Mouse (Mus musculus) midbrain, embryonic 14.5 days (tissue): ENCODE data around the gene Spata33. TPM values are rescaled to one million over a fixed set of nuclear protein-coding genes. Genes with fewer than 3 reads are reported as not detected.
"Not testable (repeated sequence)": the region's sequence is repeated elsewhere in the genome, so short reads cannot be mapped to it uniquely, and the experiment has no call there.

Experiments
- ATAC-seq: fragments of 200-750 bp; cut with Nextera tagmentation; 2 replicates; pipeline ENCODE4 v1.8.0; 2017; ENCODE audit warnings: moderate number of reproducible peaks, moderate library complexity; ENCODE audit not compliant: low FRiP score, low TSS enrichment
- DNase-seq: peaks from one replicate; pipeline ENCODE4 v3.0.0-alpha.2; 2015
- H3K27ac ChIP-seq: fragments of 300-500 bp; sonication (generic); replicated peaks from 2 replicates; pipeline ENCODE4 v1.5.1; 2014; ENCODE audit warnings: mild to moderate bottlenecking, low read depth, low read length, moderate library complexity
- H3K27me3 ChIP-seq: fragments of 300-500 bp; sonication (generic); 2 replicates; pipeline ENCODE4 v1.6.1; 2014; ENCODE audit warnings: low read length, control low read depth, mixed read lengths; ENCODE audit not compliant: control insufficient read depth, insufficient read depth
- H3K36me3 ChIP-seq: fragments of 300-500 bp; sonication (generic); 2 replicates; pipeline ENCODE4 v1.6.1; 2014; ENCODE audit warnings: low read length, control low read depth; ENCODE audit not compliant: control insufficient read depth, insufficient read depth
- H3K4me1 ChIP-seq: fragments of 300-500 bp; sonication (generic); 2 replicates; pipeline ENCODE4 v1.6.1; 2014; ENCODE audit warnings: mild to moderate bottlenecking, antibody characterized with exemption, low read length, control low read depth; ENCODE audit not compliant: control insufficient read depth, insufficient read depth
- H3K4me2 ChIP-seq: fragments of 300-500 bp; sonication (generic); 2 replicates; pipeline ENCODE4 v1.6.1; 2014; ENCODE audit warnings: mild to moderate bottlenecking, low read length, moderate library complexity
- H3K4me3 ChIP-seq: fragments of 300-500 bp; sonication (generic); replicated peaks from 2 replicates; pipeline ENCODE4 v1.5.1; 2014; ENCODE audit warnings: low read depth, low read length
- H3K9ac ChIP-seq: fragments of 300-500 bp; sonication (generic); replicated peaks from 2 replicates; pipeline ENCODE4 v1.6.1; 2014; ENCODE audit warnings: mild to moderate bottlenecking, low read length, moderate library complexity
- H3K9me3 ChIP-seq: fragments of 300-500 bp; sonication (generic); 2 replicates; pipeline ENCODE4 v1.6.1; 2016; ENCODE audit warnings: low read length, control low read depth, mixed read lengths; ENCODE audit not compliant: control insufficient read depth
- WGBS: fragments of 180-500 bp; shearing (Covaris S2); extraction: QIAGEN DNeasy Blood & Tissue Kit; methylation state at CpG from one replicate; pipeline ENCODE4 v1.1.7; 2014; 5-methylcytosine and 5-hydroxymethylcytosine counted together
- polyA plus RNA-seq: library from polyadenylated mRNA; unstranded; fragments of >200 nt; fragmentation: Nextera tagmentation; extraction: Ambion mirVana; gene quantifications from 2 replicates; pipeline ENCODE4 v1.2.1, GENCODE M21; 2014

Gene Spata33
- polyA plus RNA-seq, 1 experiment from 2014 or later, result 6.9 TPM

- not testable (repeated sequence) for ATAC-seq, H3K27me3 ChIP-seq, H3K27ac ChIP-seq, DNase-seq, H3K36me3 ChIP-seq, H3K4me3 ChIP-seq, H3K9me3 ChIP-seq, H3K4me2 ChIP-seq, H3K4me1 ChIP-seq, H3K9ac ChIP-seq
- WGBS, result 83% methylated on average over 5 of the region's 5 CpGs
Observed at GRCm38 (mm10) chr8:123197016-123197415, 15.6 kb upstream of the Spata33 start.

GRCm38 (mm10) chr8:123199864-123200263, 12.8 kb upstream of the Spata33 start:
- WGBS, result 72% methylated on average over 14 of the region's 14 CpGs
- no peak overlapping the region for H3K27ac ChIP-seq
- ATAC-seq, result no peak
- no peak for DNase-seq
- no peak overlapping the region for H3K4me2 ChIP-seq
- no peak overlapping the region for H3K9ac ChIP-seq
- H3K36me3 ChIP-seq, result peaks cover 5% of the 10 kb centered on the region; the same call in 1 of the 2 replicates
- no peaks in the 10 kb centered on the region for H3K9me3 ChIP-seq
- H3K4me1 ChIP-seq, result no peaks in the 10 kb centered on the region
- H3K27me3 ChIP-seq, result no peaks in the 10 kb centered on the region
- H3K4me3 ChIP-seq, result no peak overlapping the region

- Histone ChIP-seq H3K9me3 (no peaks in the 10 kb centered on the region), H3K9ac (no peak overlapping the region), H3K4me2 (no peak overlapping the region), H3K27me3 (no peaks in the 10 kb centered on the region), H3K4me3 (no peak overlapping the region), H3K36me3 (peaks cover 23% of the 10 kb centered on the region), H3K4me1 (no peaks in the 10 kb centered on the region), H3K27ac (no peak overlapping the region)
- DNase-seq, result peak; percentile 92
- no peak for ATAC-seq
- 25% methylated on average over 5 of the region's 5 CpGs for WGBS
Observed at GRCm38 (mm10) chr8:123202288-123202687, 10.3 kb upstream of the Spata33 start.

GRCm38 (mm10) chr8:123203571-123203970, 9.1 kb upstream of the Spata33 start:
- H3K4me1 ChIP-seq, result no peaks in the 10 kb centered on the region
- H3K4me2 ChIP-seq, result no peak overlapping the region
- H3K36me3 ChIP-seq, result peaks cover 36% of the 10 kb centered on the region
- ATAC-seq (no peak), DNase-seq (no peak)
- H3K27me3 ChIP-seq, result no peaks in the 10 kb centered on the region
- WGBS, result 86% methylated on average over 3 of the region's 3 CpGs
- no peak overlapping the region for H3K9ac ChIP-seq
- H3K27ac ChIP-seq, result no peak overlapping the region
- H3K4me3 ChIP-seq, result no peak overlapping the region
- no peaks in the 10 kb centered on the region for H3K9me3 ChIP-seq

GRCm38 (mm10) chr8:123211876-123212275, 756 bp upstream of the Spata33 start:
- peaks cover 33% of the 10 kb centered on the region for H3K36me3 ChIP-seq
- H3K4me1 ChIP-seq, result peaks cover 16% of the 10 kb centered on the region
- ATAC-seq, result no peak
- H3K9ac ChIP-seq, result peak overlapping the region; percentile 95
- peak overlapping the region; percentile 66 for H3K27ac ChIP-seq
- H3K4me2 ChIP-seq, result peak overlapping the region; percentile 93
- no peak for DNase-seq
- no peaks in the 10 kb centered on the region for H3K27me3 ChIP-seq
- peak overlapping the region; percentile 94 for H3K4me3 ChIP-seq
- H3K9me3 ChIP-seq, result no peaks in the 10 kb centered on the region
- 52% methylated on average over 10 of the region's 10 CpGs for WGBS

GRCm38 (mm10) chr8:123213118-123213772, 613 bp downstream of the Spata33 start:
- Histone ChIP-seq H3K9me3 (no peaks in the 10 kb centered on the region), H3K4me1 (peaks cover 16% of the 10 kb centered on the region), H3K36me3 (peaks cover 20% of the 10 kb centered on the region), H3K27me3 (no peaks in the 10 kb centered on the region), H3K9ac (peak overlapping the region; percentile 95), H3K4me3 (peak overlapping the region; percentile 94), H3K4me2 (peak overlapping the region; percentile 93), H3K27ac (peak overlapping the region; percentile 61; the same call in 1 of the 2 replicates)
- DNase-seq (no peak), ATAC-seq (0 out of 2 replicates have a peak, but pooled peaks have one; percentile 24)
- 18% methylated on average over 22 of the region's 22 CpGs for WGBS

- no peak overlapping the region for H3K9ac ChIP-seq
- no peaks in the 10 kb centered on the region for H3K36me3 ChIP-seq
- no peak overlapping the region for H3K4me3 ChIP-seq
- H3K27me3 ChIP-seq, result no peaks in the 10 kb centered on the region
- H3K27ac ChIP-seq, result no peak overlapping the region
- peaks cover 16% of the 10 kb centered on the region for H3K4me1 ChIP-seq
- WGBS, result 79% methylated on average over 3 of the region's 3 CpGs
- no peaks in the 10 kb centered on the region for H3K9me3 ChIP-seq
- ATAC-seq, result no peak
- H3K4me2 ChIP-seq, result no peak overlapping the region
- DNase-seq, result no peak
Observed at GRCm38 (mm10) chr8:123215430-123215829, 2.8 kb downstream of the Spata33 start.

GRCm38 (mm10) chr8:123220917-123221316, 8.3 kb downstream of the Spata33 start:
- Histone ChIP-seq H3K9me3 (no peaks in the 10 kb centered on the region), H3K27me3 (no peaks in the 10 kb centered on the region), H3K4me3 (no peak overlapping the region), H3K4me2 (no peak overlapping the region), H3K9ac (no peak overlapping the region), H3K36me3 (no peaks in the 10 kb centered on the region), H3K27ac (no peak overlapping the region), H3K4me1 (peaks cover 9% of the 10 kb centered on the region)
- DNase-seq (no peak), ATAC-seq (no peak)
- WGBS, result 86% methylated on average over 1 of the region's 1 CpGs
